Mouse (Mus musculus): ENCODE data around the gene Tjp1.

- TF ChIP-seq CTCF (conservative IDR thresholded peaks at IDR 0.05 in 1 of 2, IDR thresholded peaks at IDR 0.05 in 1 of 2; ENCODE audit: low read depth in 2 of 2, low read length in 2 of 2) = no peak
- no peak for TF ChIP-seq EP300 (IDR thresholded peaks at IDR 0.05; ENCODE audit: low read length)
- no peak for TF ChIP-seq MAZ (IDR thresholded peaks at IDR 0.05; ENCODE audit: low read depth, low read length)
- no peak for TF ChIP-seq SIN3A (IDR thresholded peaks at IDR 0.05; ENCODE audit: low read length)
- TF ChIP-seq USF1 (IDR thresholded peaks at IDR 0.05; ENCODE audit: low read depth, low read length) = no peak
- TF ChIP-seq ZMIZ1 (IDR thresholded peaks at IDR 0.05; ENCODE audit: low read depth, low read length) = no peak
- TF ChIP-seq ZC3H11A (IDR thresholded peaks at IDR 0.05; ENCODE audit: low read depth, low read length) = no peak
- TF ChIP-seq RAD21 (IDR thresholded peaks at IDR 0.05; ENCODE audit: low read depth, low read length) = no peak
Observed at GRCm38 (mm10) chr7:65468191-65468590, 59.4 kb downstream of the Tjp1 start.
